Mouse (Mus musculus) liver, postnatal 0 days (tissue): ENCODE results near the gene Dclk1. TPM values are rescaled to one million over a fixed set of nuclear protein-coding genes. Genes with fewer than 3 reads are reported as not detected.

Experiments
- ATAC-seq: fragments of 200-750 bp; cut with Nextera tagmentation; 2 replicates; pipeline ENCODE4 v1.8.0; 2017; ENCODE audit warnings: mild to moderate bottlenecking, moderate library complexity
- DNase-seq: peaks from one replicate; pipeline ENCODE4 v3.0.0-alpha.2; 2016
- H3K27ac ChIP-seq: fragments of 300-500 bp; sonication (generic); 2 replicates; pipeline ENCODE4 v1.5.1; 2014; ENCODE audit warnings: antibody characterized with exemption, moderate library complexity, mild to moderate bottlenecking, low read depth
- H3K27me3 ChIP-seq: fragments of 300-500 bp; sonication (generic); 2 replicates; pipeline ENCODE4 v1.6.1; 2014; ENCODE audit warnings: low read length, control low read depth, mixed read lengths; ENCODE audit not compliant: insufficient read depth
- H3K36me3 ChIP-seq: fragments of 300-500 bp; sonication (generic); replicated peaks from 2 replicates; pipeline ENCODE4 v1.6.1; 2014; ENCODE audit warnings: mild to moderate bottlenecking, control low read depth, low read length, moderate library complexity, mixed read lengths; ENCODE audit not compliant: insufficient read depth
- H3K4me1 ChIP-seq: fragments of 300-500 bp; sonication (generic); 2 replicates; pipeline ENCODE4 v1.6.1; 2014; ENCODE audit warnings: antibody characterized with exemption, mild to moderate bottlenecking, control low read depth; ENCODE audit not compliant: insufficient read depth
- H3K4me2 ChIP-seq: fragments of 300-500 bp; sonication (generic); 2 replicates; pipeline ENCODE4 v1.6.1; 2014; ENCODE audit warnings: low read depth, mild to moderate bottlenecking, low read length, moderate library complexity, mixed read lengths
- H3K4me3 ChIP-seq: fragments of 300-500 bp; sonication (generic); 2 replicates; pipeline ENCODE4 v1.5.1; 2014; ENCODE audit warnings: low read depth, low read length
- H3K9ac ChIP-seq: fragments of 300-500 bp; sonication (generic); replicated peaks from 2 replicates; pipeline ENCODE4 v1.6.1; 2014; ENCODE audit warnings: mild to moderate bottlenecking, moderate library complexity
- H3K9me3 ChIP-seq: fragments of 300-500 bp; sonication (generic); 2 replicates; pipeline ENCODE4 v1.6.1; 2016; ENCODE audit warnings: mild to moderate bottlenecking, control low read depth, low read length, mixed read lengths
- CTCF ChIP-seq: sonication (generic); IDR thresholded peaks from 2 replicates; pipeline ENCODE4 v1.5.1; 2016; ENCODE audit warnings: antibody characterized with exemption, low read depth
- EP300 ChIP-seq: IDR thresholded peaks from 2 replicates; pipeline ENCODE4 v1.6.1; 2016; ENCODE audit warnings: antibody characterized with exemption, low read depth, mild to moderate bottlenecking
- WGBS: fragments of 180-500 bp; shearing (Covaris S2); extraction: QIAGEN DNeasy Blood & Tissue Kit; methylation state at CpG from one replicate; pipeline ENCODE4 v1.1.7; 2014; ENCODE audit not compliant: insufficient replicate concordance; 5-methylcytosine and 5-hydroxymethylcytosine counted together
- polyA plus RNA-seq: library from polyadenylated mRNA; unstranded; fragments of >200 nt; fragmentation: Nextera tagmentation; extraction: Ambion mirVana; gene quantifications from 2 replicates; pipeline ENCODE4 v1.2.1, GENCODE M21; 2015

Dclk1 gene
- polyA plus RNA-seq, 1 experiment from 2014 or later = 0.11 TPM

DNA sequence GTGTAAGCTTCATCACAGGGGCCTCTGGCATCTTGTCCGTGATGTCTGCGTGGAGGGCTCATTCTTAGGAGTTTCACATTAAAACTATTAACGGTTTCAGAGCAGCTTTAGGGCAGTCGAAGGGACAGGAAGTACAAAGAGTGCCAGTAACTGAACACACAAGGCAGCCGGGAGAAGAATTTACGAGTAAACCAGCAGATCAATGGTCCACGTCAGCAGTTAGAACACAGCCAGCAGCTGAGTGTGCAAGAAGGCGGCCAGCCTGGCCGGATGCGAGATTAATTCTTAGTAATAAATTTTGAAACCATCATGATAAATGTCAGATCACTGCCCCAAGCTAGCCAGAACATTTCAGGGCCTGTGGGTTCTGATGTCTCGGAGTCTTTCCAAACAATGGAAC lies 94.7 kb downstream of the Dclk1 start:
- TF ChIP-seq CTCF = no peak
- no peak for TF ChIP-seq EP300
- Histone ChIP-seq H3K9ac (no peak overlapping the region), H3K9me3 (no peaks in the 10 kb centered on the region), H3K36me3 (no peaks in the 10 kb centered on the region), H3K4me2 (no peak overlapping the region), H3K27ac (no peak overlapping the region), H3K27me3 (no peaks in the 10 kb centered on the region), H3K4me3 (no peak overlapping the region), H3K4me1 (no peaks in the 10 kb centered on the region)
- 71% methylated on average over 11 of the region's 11 CpGs for WGBS
- no peak for DNase-seq
- ATAC-seq = no peak

GRCm38 (mm10) chr3:55337671-55338070 lies 95.5 kb downstream of the Dclk1 start:
- H3K27me3 ChIP-seq = no peaks in the 10 kb centered on the region
- no peak overlapping the region for H3K9ac ChIP-seq
- TF ChIP-seq EP300 = no peak
- no peak for TF ChIP-seq CTCF
- H3K36me3 ChIP-seq = no peaks in the 10 kb centered on the region
- H3K27ac ChIP-seq = no peak overlapping the region
- 78% methylated on average over 7 of the region's 7 CpGs for WGBS
- H3K9me3 ChIP-seq = no peaks in the 10 kb centered on the region
- no peak for DNase-seq
- no peaks in the 10 kb centered on the region for H3K4me1 ChIP-seq
- ATAC-seq = no peak
- H3K4me2 ChIP-seq = no peak overlapping the region
- H3K4me3 ChIP-seq = no peak overlapping the region

DNA sequence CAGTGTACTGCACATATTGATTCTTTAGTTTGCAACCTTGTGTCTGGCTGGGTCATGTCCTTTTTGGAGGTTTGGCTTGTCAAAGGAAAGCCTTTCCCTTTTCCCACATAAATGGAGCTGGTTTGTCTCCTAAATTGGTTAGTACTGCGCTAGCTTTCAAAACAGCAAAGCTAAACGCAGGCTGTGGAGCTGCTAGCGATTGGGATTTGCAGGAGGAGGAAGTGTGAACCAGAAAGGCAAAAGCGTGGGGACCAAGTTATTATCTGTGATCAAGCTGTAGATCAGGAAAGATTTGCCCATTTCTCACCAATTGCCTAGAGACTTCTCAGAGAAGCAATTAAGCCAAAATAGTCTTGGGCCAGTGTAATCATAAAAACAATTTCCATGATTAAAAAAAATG lies 100.3 kb downstream of the Dclk1 start:
- 74% methylated on average over 4 of the region's 4 CpGs for WGBS
- no peak overlapping the region for H3K9ac ChIP-seq
- H3K9me3 ChIP-seq = no peaks in the 10 kb centered on the region
- no peaks in the 10 kb centered on the region for H3K4me1 ChIP-seq
- no peaks in the 10 kb centered on the region for H3K36me3 ChIP-seq
- TF ChIP-seq EP300 (no peak), CTCF (no peak)
- no peaks in the 10 kb centered on the region for H3K27me3 ChIP-seq
- no peak for DNase-seq
- H3K27ac ChIP-seq = no peak overlapping the region
- no peak for ATAC-seq
- H3K4me2 ChIP-seq = no peak overlapping the region
- no peak overlapping the region for H3K4me3 ChIP-seq

DNA sequence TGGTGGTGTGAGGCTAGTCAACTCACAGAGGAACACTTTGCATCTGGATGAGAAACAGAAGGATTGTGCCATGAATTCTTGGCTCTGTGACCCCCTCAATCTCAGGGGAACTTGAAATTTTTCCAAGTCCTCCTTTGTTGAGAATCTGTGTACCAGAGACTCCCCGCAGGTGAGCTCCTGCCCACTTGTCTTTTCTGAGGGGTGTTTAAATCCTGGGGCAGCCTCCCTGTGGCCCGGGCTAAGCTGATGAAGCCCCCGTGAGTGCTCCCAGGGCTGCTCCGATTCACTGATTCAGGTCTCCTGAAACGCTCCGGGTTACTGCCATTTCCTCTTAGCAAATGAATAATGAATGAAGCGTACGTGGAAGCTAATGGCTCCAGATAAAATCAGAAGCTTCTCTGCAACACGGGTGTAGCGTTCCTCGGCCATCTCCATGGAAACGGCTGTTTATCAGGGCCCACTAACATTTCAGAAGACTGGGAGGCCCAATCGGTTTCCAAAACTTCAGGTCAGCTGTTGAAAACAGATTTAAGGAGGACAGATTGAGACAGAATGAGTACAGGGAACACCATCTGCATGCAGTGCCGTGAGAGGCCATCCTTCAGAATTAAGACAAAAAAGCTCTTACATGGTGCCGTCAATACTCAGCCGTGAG lies 105.3 kb downstream of the Dclk1 start:
- WGBS = 49% methylated on average over 16 of the region's 16 CpGs
- Histone ChIP-seq H3K4me3 (no peak overlapping the region), H3K9me3 (no peaks in the 10 kb centered on the region), H3K4me2 (no peak overlapping the region), H3K4me1 (no peaks in the 10 kb centered on the region), H3K27ac (no peak overlapping the region), H3K9ac (no peak overlapping the region), H3K27me3 (no peaks in the 10 kb centered on the region), H3K36me3 (no peaks in the 10 kb centered on the region)
- TF ChIP-seq CTCF (no peak), EP300 (no peak)
- DNase-seq (no peak), ATAC-seq (no peak)

- 85% methylated on average over 5 of the region's 5 CpGs for WGBS
- ATAC-seq (no peak), DNase-seq (no peak)
- TF ChIP-seq EP300 (no peak), CTCF (no peak)
- Histone ChIP-seq H3K9me3 (no peaks in the 10 kb centered on the region), H3K4me3 (no peak overlapping the region), H3K9ac (no peak overlapping the region), H3K27me3 (no peaks in the 10 kb centered on the region), H3K36me3 (no peaks in the 10 kb centered on the region), H3K27ac (no peak overlapping the region), H3K4me2 (no peak overlapping the region), H3K4me1 (no peaks in the 10 kb centered on the region)
Observed at GRCm38 (mm10) chr3:55348026-55348390, 105.8 kb downstream of the Dclk1 start.

- H3K27ac ChIP-seq = no peak overlapping the region
- H3K4me2 ChIP-seq = no peak overlapping the region
- H3K27me3 ChIP-seq = no peaks in the 10 kb centered on the region
- no peak for DNase-seq
- H3K4me3 ChIP-seq = no peak overlapping the region
- 84% methylated on average over 2 of the region's 2 CpGs for WGBS
- no peak overlapping the region for H3K9ac ChIP-seq
- H3K9me3 ChIP-seq = no peaks in the 10 kb centered on the region
- ATAC-seq = no peak
- no peaks in the 10 kb centered on the region for H3K4me1 ChIP-seq
- no peaks in the 10 kb centered on the region for H3K36me3 ChIP-seq
- TF ChIP-seq CTCF = no peak
- no peak for TF ChIP-seq EP300
Observed at GRCm38 (mm10) chr3:55350194-55350593, 108.0 kb downstream of the Dclk1 start.
